21 mouse cellular contexts compared by ENCODE assay signal in the genomic region with DNA sequence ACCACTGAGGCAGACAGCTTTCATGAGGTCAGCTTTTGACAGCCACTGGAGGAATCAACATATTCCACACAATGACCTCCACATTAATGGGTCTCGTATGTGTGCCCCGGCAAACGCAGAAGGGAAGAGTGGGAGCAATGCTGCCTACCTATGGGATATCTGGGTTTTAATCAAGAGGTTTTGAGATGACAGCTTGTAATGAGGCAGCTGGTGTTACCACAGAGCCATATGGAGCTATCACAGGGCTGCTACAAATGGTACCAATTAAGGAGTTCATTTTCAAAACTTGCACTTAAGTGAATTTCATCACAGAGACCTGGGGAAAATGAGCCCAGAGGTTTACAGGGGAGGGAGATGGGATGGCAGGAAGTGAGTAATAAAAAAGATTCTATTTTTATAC.
DNase-seq lines count a peak whose midpoint lies in the region; ATAC-seq lines count a peak whose summit lies in the region.
"Had no signal": no experiment of that assay in that cellular context is flagged by ENCODE, and none has a peak within 500 bp of the region (broad histone marks: within the 10 kb centered on the region; RNA-seq: fewer than 3 reads in every experiment).

No protein-coding gene starts in this region.

- H3K27me3 ChIP-seq in embryonic facial prominence, embryonic 10.5 days (replicated peaks; ENCODE audit: low read depth, poor library complexity, severe bottlenecking) = no peaks in the 10 kb centered on the region
- H3K27me3 ChIP-seq in hindbrain, embryonic 15.5 days = no peaks in the 10 kb centered on the region
- H3K27me3 ChIP-seq in limb, embryonic 10.5 days (ENCODE audit: low read depth, poor library complexity, severe bottlenecking) = no peaks in the 10 kb centered on the region
- H3K27me3 ChIP-seq: embryonic facial prominence, embryonic 13.5 days; heart, embryonic 13.5 days; liver, embryonic 12.5 days; lung, embryonic 15.5 days had no signal

- no peaks in the 10 kb centered on the region for H3K9me3 ChIP-seq in embryonic facial prominence, embryonic 10.5 days
- no peaks in the 10 kb centered on the region for H3K9me3 ChIP-seq in hindbrain, embryonic 15.5 days
- H3K9me3 ChIP-seq in limb, embryonic 10.5 days (replicated peaks) = no peaks in the 10 kb centered on the region
- H3K9me3 ChIP-seq: embryonic facial prominence, embryonic 13.5 days; heart, embryonic 13.5 days; liver, embryonic 12.5 days; lung, embryonic 15.5 days had no signal

- peaks cover 11% of the 10 kb centered on the region for H3K36me3 ChIP-seq in embryonic facial prominence, embryonic 10.5 days (replicated peaks)
- no peaks in the 10 kb centered on the region for H3K36me3 ChIP-seq in hindbrain, embryonic 15.5 days
- H3K36me3 ChIP-seq in limb, embryonic 10.5 days = peaks cover 10% of the 10 kb centered on the region
- H3K36me3 ChIP-seq: lung, embryonic 15.5 days had no signal

- no peak overlapping the region for H3K4me2 ChIP-seq in hindbrain, embryonic 15.5 days
- H3K4me2 ChIP-seq: embryonic facial prominence, embryonic 13.5 days; heart, embryonic 13.5 days; liver, embryonic 12.5 days; lung, embryonic 15.5 days; midbrain, embryonic 11.5 days had no signal

- no peak overlapping the region for H3K9ac ChIP-seq in hindbrain, embryonic 15.5 days
- H3K9ac ChIP-seq: embryonic facial prominence, embryonic 13.5 days; heart, embryonic 13.5 days; liver, embryonic 12.5 days; lung, embryonic 15.5 days had no signal

- intact Hi-C loops in left cerebral cortex, postnatal 36 days (cut with DNase I) = no loop called here

- ATAC-seq in hindbrain, embryonic 15.5 days (ENCODE audit: low FRiP score, low read depth) = peak; percentile 56; the same call in 1 of the 2 replicates
- ATAC-seq: intestine, embryonic 16.5 days; liver, embryonic 12.5 days had no signal

- no peak overlapping the region for H3K4me3 ChIP-seq in embryonic facial prominence, embryonic 10.5 days
- no peak overlapping the region for H3K4me3 ChIP-seq in hindbrain, embryonic 15.5 days
- H3K4me3 ChIP-seq in limb, embryonic 10.5 days = no peak overlapping the region
- H3K4me3 ChIP-seq: embryonic facial prominence, embryonic 13.5 days; gastrocnemius, adult 2 months; heart, embryonic 13.5 days; liver, embryonic 12.5 days; lung, embryonic 15.5 days had no signal

- DNase-seq in layer of hippocampus, adult 11-12 months (ENCODE audit: low spot score) = peak; percentile 56
- no peak for DNase-seq in layer of hippocampus, postnatal 10 days (ENCODE audit: low spot score in 2 of 2)
- DNase-seq in embryonic facial prominence, embryonic 10.5 days (ENCODE audit: low spot score) = peak; percentile 12
- peak; percentile 43 for DNase-seq in limb, embryonic 10.5 days (ENCODE audit: low spot score)
- DNase-seq in left cerebral cortex, postnatal 36 days (ENCODE audit: low spot score in 2 of 2) = no peak
- DNase-seq in thymus, postnatal 0 days (ENCODE audit: low spot score) = no peak
- DNase-seq: adrenal gland, postnatal 10 days; cerebellum, adult 18-20 months; cerebellum, postnatal 36 days; gastrocnemius, adult 2 months; heart, postnatal 36 days; thymus, adult 2 months had no signal

- 70% methylated on average over 3 of the region's 3 CpGs for WGBS in embryonic facial prominence, embryonic 10.5 days
- WGBS in hindbrain, embryonic 15.5 days = 67% methylated on average over 3 of the region's 3 CpGs
- 30% methylated on average over 3 of the region's 3 CpGs for WGBS in limb, embryonic 10.5 days

- peaks cover 10% of the 10 kb centered on the region for H3K4me1 ChIP-seq in embryonic facial prominence, embryonic 10.5 days
- H3K4me1 ChIP-seq in hindbrain, embryonic 15.5 days (replicated peaks) = no peaks in the 10 kb centered on the region
- H3K4me1 ChIP-seq in limb, embryonic 10.5 days = peaks cover 18% of the 10 kb centered on the region
- H3K4me1 ChIP-seq: embryonic facial prominence, embryonic 13.5 days; liver, embryonic 12.5 days; lung, embryonic 15.5 days had no signal

- no peak overlapping the region for H3K27ac ChIP-seq in embryonic facial prominence, embryonic 10.5 days (replicated peaks)
- H3K27ac ChIP-seq in hindbrain, embryonic 15.5 days (replicated peaks) = no peak overlapping the region
- no peak overlapping the region for H3K27ac ChIP-seq in limb, embryonic 10.5 days
- H3K27ac ChIP-seq: embryonic facial prominence, embryonic 13.5 days; gastrocnemius, adult 2 months; heart, embryonic 13.5 days; kidney, postnatal 0 days; liver, embryonic 12.5 days; lung, embryonic 15.5 days; macrophage had no signal

Comparison
In these comparisons a context has a peak if more than half of its experiments do, and no peak if none do; other contexts are left out.
1. DNase-seq: peak in layer of hippocampus, adult 11-12 months (single experiment), embryonic facial prominence, embryonic 10.5 days (single experiment) and limb, embryonic 10.5 days (single experiment); none in layer of hippocampus, postnatal 10 days (0 of 2), left cerebral cortex, postnatal 36 days (0 of 2) and thymus, postnatal 0 days (single experiment).